Mouse (Mus musculus) CH12.LX (cell line): ENCODE measurements around the gene Efhd1. TPM values are rescaled to one million over a fixed set of nuclear protein-coding genes. Genes with fewer than 3 reads are reported as not detected.

Source experiments
- DNase-seq: peaks from one replicate; pipeline ENCODE4 v3.0.0-alpha.2; 2013; ENCODE audit errors: extremely low read depth
- H3K27ac ChIP-seq: 2 replicates; pipeline ENCODE4 v1.5.1; 2012; ENCODE audit warnings: low read depth, mild to moderate bottlenecking, control low read depth, moderate library complexity; ENCODE audit not compliant: insufficient read depth
- H3K27me3 ChIP-seq: replicated peaks from 2 replicates; pipeline ENCODE3; 2012; ENCODE audit warnings: inconsistent platforms
- H3K36me3 ChIP-seq, 2 experiments: replicated peaks in 1 of 2; 2 replicates each; pipeline versions ENCODE3 to v1.6.1; 2012; ENCODE audit warnings: inconsistent platforms in 1 of 2, low read length in 1 of 2, mild to moderate bottlenecking in 1 of 2, mixed read lengths in 1 of 2, moderate library complexity in 1 of 2; ENCODE audit not compliant: control insufficient read depth in 1 of 2, insufficient read depth in 1 of 2
- H3K4me1 ChIP-seq, 2 experiments: 2 replicates each; pipeline ENCODE4 v1.6.1; 2012; ENCODE audit warnings: inconsistent platforms in 1 of 2, moderate library complexity in 1 of 2; ENCODE audit not compliant: insufficient read depth in 2 of 2, control insufficient read depth in 1 of 2
- H3K4me2 ChIP-seq: 2 replicates; pipeline ENCODE4 v1.6.1; 2012; ENCODE audit warnings: low read depth, mild to moderate bottlenecking, control low read depth; ENCODE audit not compliant: poor library complexity, insufficient read depth, severe bottlenecking
- H3K4me3 ChIP-seq, 3 experiments: fragments of 150-350 bp in 1 of 3; sonication (generic) in 1 of 3; replicated peaks in 1 of 3; 2 replicates each; pipeline versions ENCODE3 to v1.5.1; 2011 to 2012; ENCODE audit warnings: low read depth in 2 of 3, low read length in 2 of 3, mild to moderate bottlenecking in 2 of 3, moderate library complexity in 2 of 3, control low read depth in 1 of 3, improper control_type of control experiment in 1 of 3, inconsistent platforms in 1 of 3, mixed read lengths in 1 of 3; ENCODE audit not compliant: poor library complexity in 1 of 3
- H3K79me2 ChIP-seq: replicated peaks from 2 replicates; pipeline ENCODE4 v1.6.1; 2012; ENCODE audit warnings: mild to moderate bottlenecking, moderate library complexity; ENCODE audit not compliant: control insufficient read depth, poor library complexity, insufficient read depth, severe bottlenecking; ENCODE audit errors: extremely low read depth
- H3K9ac ChIP-seq: 2 replicates; pipeline ENCODE4 v1.6.1; 2012; ENCODE audit warnings: low read depth, mild to moderate bottlenecking, control low read depth, moderate library complexity; ENCODE audit not compliant: insufficient read depth
- H3K9me3 ChIP-seq: replicated peaks from 2 replicates; pipeline ENCODE3; 2012; ENCODE audit warnings: low read length, inconsistent platforms, mixed read lengths
- BHLHE40 ChIP-seq: IDR thresholded peaks from 2 replicates; pipeline ENCODE4 v1.6.1; 2011; ENCODE audit warnings: mild to moderate bottlenecking, low read depth, low read length, improper control_type of control experiment
- CHD2 ChIP-seq: IDR thresholded peaks from 2 replicates; pipeline ENCODE4 v1.6.1; 2011; ENCODE audit warnings: low read length, improper control_type of control experiment
- CTCF ChIP-seq, 2 experiments: IDR thresholded peaks in 1 of 2; conservative IDR thresholded peaks in 1 of 2; 2 replicates each; pipeline ENCODE4 v1.5.1; 2011 to 2012; ENCODE audit warnings: low read depth in 2 of 2, low read length in 2 of 2, improper control_type of control experiment in 1 of 2, inconsistent platforms in 1 of 2, mild to moderate bottlenecking in 1 of 2, moderate library complexity in 1 of 2
- ELF1 ChIP-seq: IDR thresholded peaks from 2 replicates; pipeline ENCODE4 v1.6.1; 2014; ENCODE audit warnings: low read depth, mild to moderate bottlenecking, inconsistent platforms, low read length, improper control_type of control experiment
- EP300 ChIP-seq: IDR thresholded peaks from 2 replicates; pipeline ENCODE4 v1.6.1; 2011; ENCODE audit warnings: low read length, improper control_type of control experiment
- GABPA ChIP-seq: IDR thresholded peaks from 2 replicates; pipeline ENCODE4 v1.6.1; 2012; ENCODE audit warnings: low read depth, low read length, improper control_type of control experiment, inconsistent platforms; ENCODE audit not compliant: insufficient replicate concordance
- HCFC1 ChIP-seq: IDR thresholded peaks from 2 replicates; pipeline ENCODE4 v1.6.1; 2012; ENCODE audit warnings: low read depth, mild to moderate bottlenecking, inconsistent platforms, low read length, improper control_type of control experiment
- IRF4 ChIP-seq: IDR thresholded peaks from 2 replicates; pipeline ENCODE4 v1.6.1; 2014; ENCODE audit warnings: low read depth, mild to moderate bottlenecking, inconsistent platforms, low read length, improper control_type of control experiment
- JUN ChIP-seq: IDR thresholded peaks from 2 replicates; pipeline ENCODE4 v1.6.1; 2011; ENCODE audit warnings: low read depth, mild to moderate bottlenecking, low read length, improper control_type of control experiment, moderate library complexity; ENCODE audit not compliant: insufficient read depth
- JUND ChIP-seq: conservative IDR thresholded peaks from 2 replicates; pipeline ENCODE4 v1.6.1; 2011; ENCODE audit warnings: low read depth, low read length, improper control_type of control experiment
- MAZ ChIP-seq: IDR thresholded peaks from 2 replicates; pipeline ENCODE4 v1.6.1; 2012; ENCODE audit warnings: low read depth, mild to moderate bottlenecking, inconsistent platforms, low read length, improper control_type of control experiment, moderate library complexity
- MXI1 ChIP-seq: IDR thresholded peaks from 2 replicates; pipeline ENCODE4 v1.6.1; 2011; ENCODE audit warnings: mild to moderate bottlenecking, low read depth, low read length, improper control_type of control experiment
- MYC ChIP-seq: IDR thresholded peaks from 2 replicates; pipeline ENCODE4 v1.6.1; 2011; ENCODE audit warnings: low read depth, mild to moderate bottlenecking, improper control_type of control experiment, low read length
- NRF1 ChIP-seq: IDR thresholded peaks from 2 replicates; pipeline ENCODE4 v1.6.1; 2014; ENCODE audit warnings: low read depth, mild to moderate bottlenecking, inconsistent platforms, low read length, improper control_type of control experiment, moderate library complexity
- PAX5 ChIP-seq: IDR thresholded peaks from 2 replicates; pipeline ENCODE4 v1.6.1; 2012; ENCODE audit warnings: low read length, inconsistent platforms, mixed read lengths
- POLR2A ChIP-seq: IDR thresholded peaks from 2 replicates; pipeline ENCODE4 v1.6.1; 2011; ENCODE audit warnings: low read depth, mild to moderate bottlenecking, improper control_type of control experiment, low read length
- POLR2AphosphoS2 ChIP-seq: IDR thresholded peaks from 2 replicates; pipeline ENCODE4 v1.6.1; 2011; ENCODE audit warnings: low read depth, low read length, improper control_type of control experiment
- RAD21 ChIP-seq: IDR thresholded peaks from 2 replicates; pipeline ENCODE4 v1.6.1; 2011; ENCODE audit warnings: low read depth, mild to moderate bottlenecking, low read length, improper control_type of control experiment, moderate library complexity
- RCOR1 ChIP-seq: conservative IDR thresholded peaks from 2 replicates; pipeline ENCODE4 v1.6.1; 2012; ENCODE audit warnings: low read depth, mild to moderate bottlenecking, inconsistent platforms, low read length, improper control_type of control experiment
- SIN3A ChIP-seq: IDR thresholded peaks from 2 replicates; pipeline ENCODE4 v1.6.1; 2012; ENCODE audit warnings: low read length, improper control_type of control experiment, inconsistent platforms
- SMC3 ChIP-seq: IDR thresholded peaks from 2 replicates; pipeline ENCODE4 v1.6.1; 2011; ENCODE audit warnings: low read depth, low read length, improper control_type of control experiment
- USF1 ChIP-seq: IDR thresholded peaks from 2 replicates; pipeline ENCODE4 v1.6.1; 2014; ENCODE audit warnings: low read depth, mild to moderate bottlenecking, inconsistent platforms, low read length, improper control_type of control experiment
- USF2 ChIP-seq: conservative IDR thresholded peaks from 2 replicates; pipeline ENCODE4 v1.6.1; 2011; ENCODE audit warnings: low read depth, low read length, improper control_type of control experiment
- ZKSCAN1 ChIP-seq: IDR thresholded peaks from 2 replicates; pipeline ENCODE4 v1.6.1; 2012; ENCODE audit warnings: low read depth, inconsistent platforms, low read length, improper control_type of control experiment, borderline replicate concordance
- ZNF384 ChIP-seq: IDR thresholded peaks from 2 replicates; pipeline ENCODE4 v1.6.1; 2012; ENCODE audit warnings: low read depth, low read length, improper control_type of control experiment, inconsistent platforms
- dilution Hi-C: fragments of 300-500 bp; cut with MboI; formaldehyde crosslinking; loops from 2 replicates; pipeline ENCODE4 v1.14.3; 2020; ENCODE audit warnings: low sequenced_read_pairs; ENCODE audit not compliant: extremely low pct_unique_long_range_greater_than_20kb, extremely low pct_ligation_motif_present
- in situ Hi-C: fragments of 300-500 bp; cut with MboI; formaldehyde crosslinking; loops from 3 replicates; pipeline ENCODE4 v1.14.3; 2019; ENCODE audit warnings: low sequenced_read_pairs, low pct_ligation_motif_present, low pct_unique_long_range_greater_than_20kb, mixed read lengths
- polyA plus RNA-seq: library from polyadenylated mRNA; unstranded; fragments of >175 nt; gene quantifications from 2 replicates; pipeline ENCODE4 v1.2.1, GENCODE M21; 2012; ENCODE audit warnings: low read depth; ENCODE audit not compliant: insufficient read length
- total RNA-seq, 2 experiments: library from RNA; depleted of rRNA; stranded (reverse); fragments of 300-350 nt in 1 of 2; fragments of >200 nt in 1 of 2; gene quantifications; 2 replicates each; pipeline ENCODE4 v1.2.3; 2012 to 2014

Efhd1 gene
- total and polyA plus RNA-seq, 3 experiments, result 0.12 to 1.2 (median 0.13) TPM

DNA sequence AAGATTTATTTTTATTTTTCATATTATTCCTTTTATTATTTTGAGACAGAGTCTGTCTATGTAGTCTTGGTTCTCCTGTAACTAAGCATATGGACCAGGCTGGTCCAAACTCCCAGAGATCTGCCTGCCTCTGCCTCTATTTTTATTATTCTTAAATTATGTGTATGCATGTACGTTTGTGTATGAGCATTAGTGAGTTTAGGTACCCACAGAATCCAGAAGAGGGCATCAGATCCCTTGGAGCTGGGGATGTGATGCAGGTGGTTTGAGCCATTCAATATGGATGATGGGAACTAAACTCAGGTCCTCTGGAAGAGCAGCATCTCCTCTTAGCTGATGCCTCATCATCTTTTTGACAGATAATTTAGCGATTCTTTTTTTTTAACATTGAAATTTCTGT is 51.3 kb downstream of the Efhd1 start:
- Histone ChIP-seq H3K36me3 (no peaks in the 10 kb centered on the region), H3K79me2 (no peaks in the 10 kb centered on the region), H3K9ac (no peak overlapping the region), H3K27ac (no peak overlapping the region), H3K27me3 (no peaks in the 10 kb centered on the region), H3K4me1 (peaks cover 7 to 16% of the 10 kb centered on the region in 2 experiments; a peak in 3 of 4 replicates), H3K4me3 (no peak overlapping the region), H3K9me3 (peaks cover 4% of the 10 kb centered on the region), H3K4me2 (no peak overlapping the region)
- dilution Hi-C loops, result no loop called here
- DNase-seq, result no peak
- TF ChIP-seq BHLHE40 (no peak), MYC (no peak), SMC3 (peak; percentile 8; the same call in 1 of the 2 replicates), USF1 (no peak), HCFC1 (no peak), PAX5 (no peak), MXI1 (no peak), MAZ (no peak), POLR2AphosphoS2 (no peak), GABPA (no peak), CHD2 (no peak), USF2 (no peak), RAD21 (peak; percentile 32), RCOR1 (no peak), EP300 (no peak), IRF4 (no peak), ZKSCAN1 (no peak), ZNF384 (no peak), JUND (no peak), CTCF (conservative IDR thresholded peaks at IDR 0.05 in 1 of 2, IDR thresholded peaks at IDR 0.05 in 1 of 2; ENCODE audit: low read depth in 2 of 2, low read length in 2 of 2) (peak in 1 of 2 experiments; percentile 37; a peak in 2 of 4 replicates), SIN3A (no peak), ELF1 (no peak), JUN (no peak), POLR2A (no peak), NRF1 (no peak)
- in situ Hi-C loops, result no loop called here
